Mouse (Mus musculus) right cerebral cortex, postnatal 36 days (tissue): ENCODE data around the gene Mob3a.

ENCODE experiments used
- DNase-seq, 2 experiments: peaks; one replicate each; pipeline ENCODE4 v3.0.0; 2022; ENCODE audit warnings: low spot score in 2 of 2, mixed read lengths in 1 of 2

The Mob3a gene

DNA sequence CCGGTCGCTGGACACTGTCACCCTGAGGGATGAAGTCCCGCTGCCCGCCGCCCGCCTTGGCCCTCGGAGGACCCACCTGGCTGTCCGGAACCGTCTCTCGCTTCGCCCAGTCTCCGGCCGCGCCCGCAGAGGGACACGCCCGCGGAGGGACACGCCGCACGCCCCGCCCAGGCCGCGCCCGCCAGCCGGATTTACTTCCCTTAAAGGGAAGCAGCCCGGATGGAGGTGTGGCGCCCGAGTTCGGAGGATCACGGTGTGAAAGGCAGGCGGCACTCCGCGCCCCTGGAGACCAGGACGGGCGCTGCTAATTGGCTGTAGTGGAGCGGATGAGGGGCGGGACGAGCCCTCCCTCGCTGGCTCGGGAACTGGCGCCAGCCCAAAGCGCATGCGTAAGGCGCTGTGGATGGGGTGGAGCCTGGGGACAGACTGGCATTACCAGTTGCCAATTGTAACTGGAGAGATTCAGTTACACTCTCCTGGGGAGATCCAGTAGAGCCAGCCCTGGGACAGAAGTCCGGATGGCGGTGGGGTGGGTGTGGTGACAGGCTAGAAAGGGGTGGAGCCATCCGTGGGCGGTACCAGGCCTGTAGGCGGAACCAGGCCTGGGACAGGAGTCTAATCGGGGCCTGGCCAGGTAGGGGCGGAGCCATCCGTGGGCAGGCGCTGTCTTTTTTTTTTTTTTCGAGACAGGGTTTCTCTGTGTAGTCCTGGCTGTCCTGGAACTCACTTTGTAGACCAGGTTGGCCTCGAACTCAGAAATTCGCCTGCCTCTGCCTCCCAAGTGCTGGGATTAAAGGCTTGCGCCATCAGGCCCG lies at the start of gene Mob3a, which contains the start of gene Izumo4:
Mob3a (minus strand) TSS at position 257 of the 815 bp plus-strand sequence.
Izumo4 (plus strand) TSS at position 464 of the 815 bp plus-strand sequence.
- DNase-seq = peak; percentile 98 to 99

DNA sequence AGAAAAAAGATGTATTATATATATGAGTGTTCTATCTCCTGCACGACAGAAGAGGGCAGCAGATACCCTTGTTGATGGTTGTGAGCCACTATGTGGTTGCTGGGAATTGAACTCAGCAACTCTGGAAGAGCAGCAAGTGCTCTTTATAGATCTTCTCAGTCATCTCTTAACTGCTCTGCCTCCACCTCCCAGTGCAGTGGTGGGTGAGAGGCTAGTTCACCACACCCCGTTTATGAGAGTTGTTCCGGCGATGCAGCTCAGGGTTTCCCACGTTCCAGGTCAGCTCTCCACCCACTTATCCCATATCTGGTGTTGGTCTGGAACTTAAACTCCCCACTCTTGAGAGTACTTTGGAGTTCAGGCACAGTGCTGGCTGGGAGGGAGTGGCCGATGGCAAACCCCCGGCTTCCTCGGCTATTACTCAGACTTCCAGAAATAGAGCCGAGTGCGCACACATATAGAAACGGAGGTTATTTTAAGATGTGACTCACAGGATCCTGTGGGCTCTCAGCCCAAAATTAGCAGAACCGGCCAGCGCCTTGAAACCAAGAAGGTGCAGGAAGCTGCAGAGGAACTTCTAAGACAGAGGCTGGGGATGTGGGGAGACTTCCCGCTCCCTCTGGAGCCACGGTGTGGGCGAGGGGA lies 49.5 kb upstream of the Mob3a start:
- DNase-seq = peak; percentile 70 to 84

DNA sequence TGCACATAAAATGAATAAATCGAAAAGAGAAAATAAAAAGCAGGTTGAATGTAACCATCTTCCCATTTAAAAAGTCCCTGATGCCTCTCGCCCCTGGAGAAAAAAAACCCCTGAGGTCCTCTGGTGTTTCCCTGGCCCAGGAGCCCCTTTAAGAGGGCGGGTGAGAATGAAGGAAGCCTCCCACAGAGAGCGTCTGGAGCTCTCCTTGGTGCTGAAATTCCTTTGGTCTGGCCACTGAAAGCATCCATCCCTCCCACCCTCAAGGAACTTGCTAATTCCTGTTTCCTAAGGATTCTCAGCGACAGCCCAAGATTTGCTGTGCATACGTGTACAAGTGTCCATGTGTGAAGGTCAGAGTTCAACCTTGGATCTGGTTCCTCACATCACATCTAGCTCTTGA lies 46.8 kb upstream of the Mob3a start:
- DNase-seq = no peak

DNA sequence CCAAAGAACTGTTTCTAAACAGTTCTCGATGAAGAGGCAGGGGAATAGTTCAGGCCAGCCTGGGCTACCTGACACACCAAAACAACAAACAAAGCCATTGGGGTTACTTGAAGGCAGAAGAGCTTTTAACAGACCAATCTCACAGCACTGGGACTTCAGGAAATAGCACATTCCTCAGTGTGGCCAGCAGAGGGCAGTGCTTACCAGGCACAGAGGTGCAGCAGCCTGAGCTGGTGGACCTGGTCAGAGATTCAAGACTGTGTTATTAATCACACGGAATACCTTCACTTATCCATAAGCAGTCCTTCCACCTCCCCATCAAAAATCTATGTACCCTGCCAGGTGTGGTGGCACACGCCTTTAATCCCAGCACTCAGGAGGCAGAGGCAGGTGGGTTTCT lies 45.6 kb upstream of the Mob3a start:
- DNase-seq = peak; percentile 42 to 50

DNA sequence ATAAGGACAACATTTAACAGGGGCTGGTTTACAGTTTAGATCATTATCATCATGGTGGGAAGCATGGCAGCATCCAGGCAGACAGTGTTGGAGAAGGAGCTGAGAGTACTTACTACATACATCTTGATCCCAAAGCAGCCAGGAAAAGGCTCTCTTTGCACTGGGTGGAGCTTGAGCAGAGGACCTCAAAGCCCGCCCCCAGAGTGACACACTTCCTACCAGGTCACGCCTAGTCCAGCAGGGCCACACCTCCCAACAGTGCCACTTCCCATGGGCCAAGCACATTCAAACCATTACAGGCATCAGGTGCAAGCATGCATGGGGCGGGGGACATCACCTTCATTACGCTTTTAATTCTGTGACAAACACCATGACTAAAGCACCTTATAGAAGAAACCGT lies 42.5 kb upstream of the Mob3a start:
- DNase-seq = no peak

DNA sequence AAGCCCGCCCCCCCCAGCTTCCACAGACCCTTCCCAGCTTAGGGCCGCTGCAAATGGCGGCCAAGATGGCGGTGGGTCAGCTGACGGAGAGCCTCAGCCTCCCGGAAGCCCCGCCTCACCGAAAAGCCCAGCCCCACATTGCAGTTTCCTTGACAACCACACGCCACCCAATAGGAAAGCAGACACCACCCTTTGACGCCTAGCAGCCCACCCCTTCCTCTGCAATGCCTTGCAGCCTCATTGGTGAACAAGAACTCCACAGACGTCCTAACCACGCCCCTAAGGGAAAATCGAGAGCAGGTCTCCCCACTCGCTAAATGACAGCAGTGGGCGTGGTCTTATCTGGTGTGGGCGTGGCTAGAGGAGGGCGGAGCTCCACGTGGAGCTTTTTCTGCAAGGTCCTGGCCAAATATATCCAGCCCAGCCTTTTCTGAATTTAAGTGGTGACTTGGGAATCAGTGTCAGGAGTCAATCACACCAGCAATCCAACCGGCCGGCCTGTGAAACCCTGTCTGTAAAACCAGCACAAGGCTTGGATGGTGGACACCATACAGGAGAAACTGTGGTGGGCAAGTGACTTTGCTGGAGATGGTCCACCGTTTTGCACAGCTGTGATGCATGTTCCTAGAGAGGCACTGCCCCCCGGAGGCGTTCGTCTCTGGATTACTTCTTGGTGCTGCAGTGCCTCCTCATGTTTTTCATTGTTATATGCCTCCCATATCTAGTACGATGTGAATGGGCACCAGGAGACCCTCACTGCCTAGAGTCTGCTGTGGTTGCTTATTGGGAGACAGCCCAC lies 40.6 kb upstream of the Mob3a start, which contains the start of gene Ap3d1:
Ap3d1 (minus strand) TSS at position 85 of the 799 bp plus-strand sequence.
- peak; percentile 97 to 99 for DNase-seq

DNA sequence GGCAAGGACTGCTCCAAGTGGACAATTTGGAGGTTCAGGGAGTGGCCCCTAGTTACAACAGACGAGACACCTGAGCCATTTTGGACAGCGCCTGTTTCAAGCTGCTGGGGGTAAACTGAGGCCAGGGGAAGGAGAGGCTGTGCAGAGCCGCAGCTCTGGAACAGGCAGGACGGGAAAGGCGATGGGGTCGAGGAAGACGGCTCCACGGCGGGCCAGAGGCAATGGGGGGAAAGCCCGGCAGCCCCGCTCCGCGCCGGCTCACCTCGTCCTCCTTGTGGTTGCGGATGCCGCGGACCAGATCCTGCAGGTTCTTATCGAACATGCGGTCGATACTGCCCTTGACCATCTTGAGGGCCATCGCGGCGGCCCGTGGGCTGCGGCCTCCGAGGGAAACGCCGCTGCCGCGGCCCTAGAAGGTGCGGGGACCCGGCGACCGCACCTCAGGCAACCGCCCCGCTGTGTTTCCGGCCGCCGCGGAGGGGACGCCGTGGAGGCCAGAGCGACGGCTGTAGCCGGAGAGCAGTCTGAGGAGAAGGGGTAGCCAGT lies 39.9 kb upstream of the Mob3a start:
- DNase-seq = no peak

DNA sequence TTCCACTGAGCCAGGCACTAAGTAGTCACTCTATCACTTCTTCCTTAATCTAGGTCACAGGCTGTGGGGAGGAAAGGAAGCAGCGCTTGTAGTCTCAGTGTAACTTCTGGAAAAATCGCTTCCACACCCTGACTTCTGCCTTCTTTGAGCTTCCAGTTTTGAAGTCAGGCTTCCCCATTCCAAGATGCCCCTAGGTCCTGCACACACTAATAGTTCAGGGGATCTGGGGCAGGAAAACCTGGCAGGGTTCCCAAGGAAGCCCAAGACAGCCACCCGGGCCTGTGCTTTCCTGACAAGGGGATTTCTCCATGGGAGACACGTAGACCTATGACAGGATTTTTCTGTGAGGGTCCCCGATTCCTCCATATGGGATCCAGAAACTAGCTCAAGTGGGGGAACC lies 39.4 kb upstream of the Mob3a start:
- no peak for DNase-seq

DNA sequence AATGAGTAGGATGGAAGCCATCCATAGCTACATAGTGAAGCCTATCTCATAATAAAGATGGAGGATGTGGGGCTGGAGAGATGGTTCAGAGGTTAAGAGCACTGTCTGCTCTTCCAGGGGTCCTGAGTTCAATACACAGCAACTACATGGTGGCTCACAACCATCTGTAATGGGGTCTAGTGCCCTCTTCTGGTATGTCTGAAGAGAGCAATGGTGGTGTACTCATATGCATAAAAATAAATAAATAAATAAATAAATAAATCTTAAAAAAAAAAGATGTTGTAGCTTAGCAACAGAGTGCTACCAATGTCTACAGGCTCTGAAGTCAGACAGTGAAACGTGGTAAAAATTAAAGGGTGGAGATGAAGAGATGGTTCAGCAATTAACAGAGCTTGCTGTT lies 36.9 kb upstream of the Mob3a start:
- DNase-seq = no peak

DNA sequence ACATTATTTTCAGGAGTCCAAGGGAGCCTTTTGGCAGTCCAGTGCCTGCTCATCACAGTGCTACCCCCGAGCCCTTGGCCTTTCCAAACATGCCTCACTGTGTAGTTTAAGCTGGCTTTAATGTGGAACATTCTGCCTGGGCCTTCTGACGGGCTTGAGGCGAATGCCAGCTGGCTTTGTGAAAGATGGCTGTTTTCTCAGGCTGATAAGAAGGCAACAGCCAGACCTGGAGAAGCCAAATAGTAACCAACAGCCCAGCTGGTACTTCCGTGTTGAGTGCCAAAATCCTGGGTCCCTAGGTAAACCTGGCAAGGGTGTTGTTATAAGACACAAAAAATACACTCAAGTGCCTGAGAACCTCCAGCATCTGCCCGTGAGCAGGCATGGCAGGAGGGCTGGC lies 35.0 kb upstream of the Mob3a start:
- no peak for DNase-seq

DNA sequence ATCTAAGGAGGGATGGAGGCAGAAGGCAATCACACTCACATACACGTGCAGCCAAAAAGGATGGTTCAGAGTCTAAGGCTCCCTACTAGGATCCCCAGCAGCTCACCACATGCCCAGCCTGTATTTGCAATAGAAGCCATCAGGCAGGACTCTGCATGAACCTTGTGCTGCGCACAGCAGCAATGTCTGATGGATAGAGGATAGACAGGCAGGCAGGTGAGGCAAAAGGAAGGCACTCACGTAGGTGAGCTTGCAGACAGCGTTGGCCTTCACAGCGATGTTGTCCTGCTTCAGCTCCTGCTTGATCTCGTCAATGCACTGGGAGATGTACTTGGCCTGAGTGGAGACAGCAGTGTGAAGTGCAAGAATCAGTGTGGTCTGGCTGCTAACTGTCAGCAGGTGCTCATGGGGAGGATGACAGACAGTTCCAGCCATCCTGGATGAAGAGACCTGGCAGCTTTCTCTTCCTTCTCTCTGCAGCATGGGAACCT lies 30.9 kb upstream of the Mob3a start:
- no peak for DNase-seq

DNA sequence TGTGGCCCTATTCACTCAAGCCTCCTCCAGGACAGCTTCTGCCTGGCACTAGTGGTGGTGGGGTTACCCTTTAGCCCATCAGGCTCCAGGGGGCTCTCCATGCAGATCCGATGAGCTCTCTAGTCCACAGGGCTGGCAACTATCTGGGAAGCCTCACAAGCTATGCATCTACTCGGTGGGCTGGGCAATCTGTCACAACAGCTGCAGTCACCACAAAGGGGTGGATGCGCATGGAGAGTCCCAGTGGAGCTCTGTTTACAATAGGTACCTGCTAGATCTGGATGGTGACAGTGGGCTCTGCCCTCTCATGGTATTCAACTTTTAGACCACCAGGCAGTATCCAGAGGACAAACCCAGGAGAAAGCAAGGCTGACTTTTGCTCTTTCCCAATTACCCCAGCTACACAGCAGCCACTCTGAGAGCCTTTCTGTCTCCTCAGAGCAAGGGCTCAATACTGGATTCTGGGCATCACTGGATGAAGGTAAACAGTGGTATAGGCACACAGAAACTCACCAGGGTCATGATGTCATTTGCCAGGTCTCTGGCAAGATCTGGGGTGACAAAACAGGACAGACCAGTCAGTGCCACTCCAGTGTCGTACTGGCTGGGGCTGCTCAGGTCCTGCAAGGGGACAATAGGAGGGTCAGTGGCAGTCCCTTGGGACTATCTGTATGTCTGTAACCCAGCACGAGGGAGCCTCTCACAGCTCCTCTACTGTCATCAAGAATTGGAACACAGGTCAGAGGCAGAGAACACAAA lies 25.8 kb upstream of the Mob3a start:
- DNase-seq = no peak

DNA sequence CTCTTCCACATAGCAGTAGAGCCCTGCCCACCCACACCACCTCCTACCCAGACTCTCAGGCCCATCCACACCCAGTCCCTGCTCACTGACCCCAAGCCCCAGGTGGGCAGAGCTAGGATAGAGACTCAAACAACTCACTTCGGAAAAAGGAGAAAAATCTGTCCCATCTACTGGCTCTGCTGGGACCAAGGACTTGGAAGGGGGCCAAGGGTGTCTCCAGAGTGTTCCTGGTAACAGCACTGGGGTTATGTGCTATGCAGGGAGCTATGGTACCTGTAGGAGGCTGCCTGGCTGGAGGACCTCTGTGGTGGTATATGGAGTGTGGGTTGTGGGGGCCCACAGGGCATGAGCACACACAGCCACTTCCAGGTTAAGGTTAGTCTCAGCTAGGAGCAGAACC lies 15.5 kb upstream of the Mob3a start:
- no peak for DNase-seq

DNA sequence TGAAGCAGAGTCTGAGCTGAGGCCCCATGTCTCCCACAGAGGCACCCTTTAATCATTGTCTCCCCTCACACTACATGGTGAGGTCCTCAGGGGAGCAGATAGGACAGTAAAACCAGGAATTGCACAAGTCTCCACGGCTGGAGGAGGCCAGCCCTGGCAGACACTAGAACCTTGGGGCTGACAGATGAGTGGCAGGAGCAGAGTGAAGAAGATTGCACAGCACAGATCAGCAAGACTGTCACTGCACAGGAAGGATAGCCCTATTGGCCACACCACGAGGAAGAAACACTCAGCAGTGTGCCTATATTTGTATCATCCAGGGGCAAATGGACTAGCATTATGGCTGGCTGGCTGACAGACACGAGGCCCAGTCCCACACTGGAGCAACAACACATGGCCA lies 9.1 kb upstream of the Mob3a start:
- no peak for DNase-seq

DNA sequence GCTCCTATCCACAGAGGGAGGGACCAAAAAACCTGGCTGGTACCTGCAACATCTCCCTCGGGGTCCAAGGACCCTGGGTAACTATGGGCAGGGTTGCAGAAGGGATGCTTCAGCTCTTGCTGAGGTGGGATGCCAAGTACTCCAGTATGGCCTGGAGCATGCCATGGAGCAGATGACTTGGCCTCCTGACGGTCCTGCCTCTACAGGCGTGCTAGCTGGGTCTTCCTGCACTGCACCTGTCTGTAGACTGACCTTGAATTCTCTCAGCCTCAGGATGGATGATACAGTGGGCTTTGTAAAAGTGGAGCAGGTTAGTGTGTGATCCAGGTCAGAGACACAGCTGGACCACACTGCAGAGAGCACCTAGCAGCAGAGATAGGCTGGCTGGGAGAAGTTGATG lies 3.7 kb upstream of the Mob3a start:
- DNase-seq = no peak

DNA sequence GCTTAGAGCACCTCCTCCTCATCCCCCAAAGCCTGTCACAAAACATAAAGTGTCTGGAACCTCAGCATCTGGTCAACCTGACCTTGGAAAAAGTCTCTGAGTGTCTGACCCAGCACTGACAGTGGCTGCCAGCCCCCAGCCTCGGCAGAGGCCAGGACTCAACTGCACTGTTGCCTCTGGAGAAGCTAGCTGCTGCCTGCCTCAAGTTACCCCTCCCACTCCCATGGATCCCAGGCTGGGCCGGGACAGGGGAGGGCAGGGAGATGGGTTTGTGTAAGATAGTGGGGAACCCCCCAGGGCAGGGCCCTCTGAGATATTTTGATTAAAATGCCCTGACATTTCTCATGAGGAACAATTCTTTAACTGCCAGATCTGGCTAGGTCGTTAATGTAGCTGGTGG lies 3.3 kb upstream of the Mob3a start:
- DNase-seq = no peak

DNA sequence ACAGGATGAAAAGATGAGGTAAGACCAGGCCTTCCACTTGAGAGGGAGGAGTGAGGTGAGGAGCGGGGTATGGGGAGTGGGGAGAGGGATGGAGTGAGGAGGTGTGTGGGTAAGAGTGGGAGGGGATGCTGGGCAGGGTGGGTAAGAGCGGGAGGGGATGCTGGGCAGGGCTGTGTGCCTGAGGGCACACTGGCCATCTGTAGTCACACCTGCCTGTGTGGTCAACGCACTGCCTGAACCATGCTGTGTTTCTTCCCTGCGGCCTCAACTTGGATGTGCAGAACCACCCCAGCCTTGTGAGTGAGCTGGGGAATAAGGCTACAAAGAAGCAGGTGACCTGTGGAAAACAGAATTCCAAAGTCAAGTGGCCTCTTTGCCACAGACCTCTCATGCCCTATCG lies 2.6 kb upstream of the Mob3a start:
- DNase-seq = no peak

DNA sequence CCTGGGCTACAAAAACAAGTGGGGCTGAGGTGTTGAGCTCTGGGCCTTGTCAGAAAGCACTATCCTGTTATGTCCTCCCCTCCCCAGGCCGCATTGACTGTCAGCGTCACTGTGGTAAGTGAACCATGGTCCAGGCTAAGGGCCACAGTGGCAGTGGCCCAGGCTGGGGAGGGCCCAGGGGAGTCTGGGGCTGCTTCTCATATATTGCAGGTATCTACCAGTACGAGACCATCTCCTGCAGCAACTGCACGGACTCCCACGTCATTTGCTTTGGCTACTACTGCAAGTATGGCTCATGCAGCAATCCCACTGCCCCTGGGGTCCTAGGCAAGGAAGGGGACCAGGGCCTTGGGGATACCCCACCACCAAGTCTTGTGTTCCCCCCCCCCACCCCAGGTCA lies 1.9 kb upstream of the Mob3a start:
- no peak for DNase-seq

DNA sequence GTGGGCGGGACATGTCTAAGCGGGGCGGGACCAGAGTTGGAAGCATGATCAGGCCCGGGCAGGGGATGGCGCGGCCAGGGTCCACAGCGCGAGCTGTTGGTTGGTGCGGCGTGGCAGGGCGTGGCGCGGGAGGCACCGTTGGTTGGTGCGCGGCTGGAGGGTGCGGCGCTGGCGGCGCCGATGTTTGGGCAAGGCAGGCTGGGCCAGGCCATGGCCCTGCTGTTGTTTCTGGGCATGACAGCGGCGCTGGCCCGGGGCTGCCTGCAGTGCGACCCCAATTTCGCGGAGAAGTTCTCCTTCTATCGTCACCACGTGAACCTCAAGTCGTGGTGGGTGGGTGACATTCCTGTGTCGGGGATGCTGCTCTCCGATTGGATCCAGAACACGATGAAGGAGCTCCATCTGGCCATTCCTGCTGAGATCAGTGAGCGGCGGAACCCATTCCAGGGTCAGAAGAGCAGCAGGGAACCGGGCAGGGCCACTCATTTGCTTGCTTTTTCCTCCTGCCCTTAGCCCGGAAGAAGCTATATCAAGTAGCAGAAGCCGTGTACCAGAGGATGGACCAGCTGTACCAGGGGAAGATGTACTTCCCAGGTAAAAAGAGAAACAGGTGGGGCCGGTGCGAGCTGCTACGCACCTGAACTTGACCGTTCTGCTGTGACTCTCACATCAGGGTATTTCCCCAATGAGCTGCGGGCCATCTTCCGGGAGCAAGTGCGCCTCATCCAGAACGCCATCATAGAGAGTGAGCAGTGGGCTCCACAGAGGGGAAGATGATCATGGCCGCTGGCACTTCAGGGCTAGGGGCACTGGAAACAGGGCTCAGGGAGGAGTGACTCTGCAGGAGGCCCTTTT lies 986 bp upstream of the Mob3a start:
- DNase-seq = peak; percentile 94 to 96

DNA sequence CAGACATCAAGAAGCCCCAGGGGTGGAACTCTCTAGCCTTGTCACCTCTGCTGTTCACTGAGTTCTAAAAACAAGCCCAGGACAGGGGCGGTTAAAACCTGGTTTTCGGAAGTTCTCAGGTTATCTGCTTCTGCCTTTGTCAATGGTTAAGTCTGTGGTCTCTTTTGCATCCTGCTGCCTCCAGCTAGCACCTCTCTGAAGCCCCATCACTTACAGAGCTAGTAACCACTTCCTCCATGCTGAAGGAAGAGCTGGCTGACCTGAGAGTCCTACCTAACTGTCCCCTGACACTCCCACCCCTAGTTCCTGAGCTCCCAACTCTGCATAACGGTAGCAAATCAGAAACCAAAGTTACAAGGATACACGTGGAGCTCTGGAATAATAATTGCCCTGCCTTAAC lies 1.0 kb downstream of the Mob3a start:
- no peak for DNase-seq
